Mouse (Mus musculus) erythroblast, embryonic 14.5 days (primary cell): ENCODE results near the gene Rbms3.

Experiments used
- GATA1 ChIP-seq: IDR thresholded peaks from 2 replicates; pipeline ENCODE4 v1.6.1; 2012; ENCODE audit warnings: low read length, inconsistent platforms, mixed read lengths
- TAL1 ChIP-seq: IDR thresholded peaks from 3 replicates; pipeline ENCODE4 v1.6.1; 2012; ENCODE audit warnings: low read length, inconsistent platforms, mixed read lengths

DNA sequence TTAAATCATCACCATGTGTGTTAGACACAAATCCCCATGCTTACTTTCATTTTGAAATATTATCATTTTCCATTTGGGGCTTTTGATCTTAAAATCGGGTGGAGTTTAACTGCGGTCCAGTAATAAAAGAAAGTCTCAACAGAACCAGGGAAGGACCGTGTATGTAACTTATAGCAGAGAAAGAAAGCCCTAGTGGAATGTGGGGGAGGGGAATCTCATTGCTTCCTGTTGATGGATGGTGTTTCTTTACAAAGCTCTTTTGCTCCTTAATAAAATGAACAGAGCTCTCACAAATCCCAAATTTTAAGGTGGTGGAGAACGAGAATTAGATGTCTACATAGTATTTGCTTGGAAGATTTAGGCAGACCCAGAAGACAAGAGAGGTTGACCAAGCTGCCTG is 311.3 kb downstream of the Rbms3 start:
- no peak for TF ChIP-seq GATA1
- no peak for TF ChIP-seq TAL1
